Mouse (Mus musculus): ENCODE results near the gene Spata13. TPM values are rescaled to one million over a fixed set of nuclear protein-coding genes. Genes with fewer than 3 reads are reported as not detected.
A peak's percentile ranks its signal among the peaks of the same experiment; 100 is the strongest.

Gene Spata13
- total RNA-seq, 1 experiment from 2014 or later: 137 TPM

DNA sequence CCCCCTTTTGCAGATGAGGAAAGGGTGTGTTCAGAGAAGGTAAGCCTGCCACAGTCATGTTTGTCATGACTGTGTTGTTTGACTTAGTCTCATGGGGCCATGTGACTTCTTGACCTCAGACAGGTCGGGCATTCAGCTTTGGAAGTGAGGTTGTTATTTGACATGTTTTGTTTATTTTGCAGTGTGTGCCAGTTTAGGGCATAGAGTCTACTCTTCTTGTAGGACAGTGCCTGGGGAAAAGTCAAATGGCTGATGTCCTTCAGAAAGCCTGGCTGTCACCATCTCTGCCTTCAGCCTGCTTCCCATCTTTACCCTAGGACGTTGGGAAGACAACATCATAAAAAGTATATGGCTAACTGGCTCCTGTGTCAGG lies 2.8 kb downstream of the Spata13 start:
- no peak for ATAC-seq (ENCODE audit: extremely low read depth, insufficient number of reproducible peaks, low FRiP score, poor library complexity, severe bottlenecking)

DNA sequence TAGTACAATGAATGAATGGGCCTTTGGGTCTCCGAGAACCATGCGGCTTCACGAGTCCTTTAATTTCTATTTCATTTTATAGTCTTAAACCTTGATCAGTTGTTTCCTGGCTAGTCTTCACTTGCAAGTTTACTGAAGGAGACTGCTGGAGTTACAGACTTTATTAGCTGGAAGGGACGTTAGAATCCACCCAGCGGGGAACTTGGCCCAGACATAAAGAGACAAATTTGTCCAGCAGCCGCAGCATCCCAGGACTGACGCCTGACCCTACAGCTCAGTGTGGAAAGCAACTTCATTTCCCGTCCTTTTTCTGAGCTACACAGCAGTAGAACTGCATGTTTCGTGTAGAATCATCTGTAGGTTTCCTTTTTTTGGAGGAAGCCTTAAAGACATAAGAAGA lies 3.2 kb downstream of the Spata13 start:
- ATAC-seq (ENCODE audit: extremely low read depth, insufficient number of reproducible peaks, low FRiP score, poor library complexity, severe bottlenecking): no peak

DNA sequence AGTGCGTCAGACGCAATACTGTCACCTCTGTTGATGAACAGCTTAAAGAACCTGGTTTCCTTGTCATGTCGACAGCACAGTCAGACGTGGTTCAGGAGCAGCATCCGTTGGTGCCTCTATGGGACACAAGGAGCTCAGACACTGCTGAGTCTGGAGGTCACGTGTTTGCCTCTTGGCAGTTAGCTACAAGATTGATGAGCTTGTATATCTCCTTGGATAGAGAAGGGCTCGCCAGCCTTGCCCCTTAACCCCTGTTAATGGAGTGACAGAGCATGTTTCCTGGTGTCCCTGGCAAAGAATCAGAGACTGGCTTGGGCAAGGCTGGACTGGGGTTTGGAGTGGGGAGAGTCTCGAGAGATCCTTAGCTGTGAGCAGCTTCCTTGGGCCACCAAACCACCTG lies 4.4 kb downstream of the Spata13 start:
- ATAC-seq (ENCODE audit: extremely low read depth, insufficient number of reproducible peaks, low FRiP score, poor library complexity, severe bottlenecking): no peak

DNA sequence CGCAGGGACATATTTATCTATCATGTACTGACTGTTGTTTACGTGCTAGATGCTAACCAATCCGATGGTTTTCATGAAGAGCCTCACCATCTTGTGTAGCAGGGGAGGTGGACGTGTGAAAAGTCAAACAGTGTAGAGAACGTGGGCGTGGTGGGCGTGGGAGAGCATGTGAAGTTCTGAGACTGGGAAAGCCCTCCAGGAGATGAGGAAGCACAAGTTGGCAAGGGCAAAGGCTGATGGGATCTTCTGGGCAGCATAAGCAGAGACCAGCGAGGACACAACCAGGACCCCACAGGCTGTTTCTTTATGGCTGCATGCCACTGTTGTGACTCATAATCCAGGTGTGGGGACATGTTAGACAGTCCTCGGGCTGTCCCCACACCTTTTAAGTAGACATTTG lies 5.4 kb downstream of the Spata13 start:
- ATAC-seq (ENCODE audit: extremely low read depth, insufficient number of reproducible peaks, low FRiP score, poor library complexity, severe bottlenecking): no peak

DNA sequence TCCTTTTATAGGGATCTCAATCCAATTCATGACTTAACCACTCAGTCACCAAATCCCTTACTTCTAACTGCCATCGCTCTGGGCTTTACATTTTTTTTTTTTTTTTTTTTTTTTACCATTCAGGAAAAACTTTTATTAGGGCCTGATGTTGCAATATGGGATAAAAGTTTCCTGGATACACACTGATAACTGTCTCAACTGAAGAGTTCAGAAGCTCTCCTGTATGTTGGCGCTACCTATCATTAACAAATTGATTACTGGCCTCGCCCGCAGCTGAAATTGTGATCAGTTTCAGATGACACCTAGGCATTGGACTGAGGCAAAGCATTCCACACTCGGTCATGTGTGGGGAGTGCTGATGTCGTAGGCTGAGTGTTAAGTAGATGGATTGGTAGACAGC lies 7.3 kb downstream of the Spata13 start:
- ATAC-seq (ENCODE audit: extremely low read depth, insufficient number of reproducible peaks, low FRiP score, poor library complexity, severe bottlenecking): no peak

DNA sequence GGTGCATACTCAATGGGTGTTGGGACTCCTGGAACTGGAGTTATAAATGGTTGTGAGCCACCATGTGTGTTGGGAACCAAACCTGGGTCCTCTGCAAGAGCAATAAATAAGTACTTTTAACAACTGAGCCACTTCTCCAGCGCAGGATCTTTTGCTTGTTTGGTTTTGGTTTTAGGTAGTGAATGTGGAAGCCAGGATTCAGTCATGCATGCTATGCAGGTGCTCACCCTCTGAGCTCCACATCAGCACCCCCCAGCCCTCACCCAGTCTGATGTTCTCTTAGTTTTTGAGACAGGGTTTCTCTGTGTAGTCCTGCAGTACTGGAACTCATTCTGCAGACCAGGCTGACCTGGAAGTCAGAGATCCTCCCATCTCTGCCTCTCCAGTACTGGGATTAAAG lies 8.3 kb downstream of the Spata13 start:
- peak; percentile 49; the same call in 1 of the 2 replicates for ATAC-seq (ENCODE audit: extremely low read depth, insufficient number of reproducible peaks, low FRiP score, poor library complexity, severe bottlenecking)

DNA sequence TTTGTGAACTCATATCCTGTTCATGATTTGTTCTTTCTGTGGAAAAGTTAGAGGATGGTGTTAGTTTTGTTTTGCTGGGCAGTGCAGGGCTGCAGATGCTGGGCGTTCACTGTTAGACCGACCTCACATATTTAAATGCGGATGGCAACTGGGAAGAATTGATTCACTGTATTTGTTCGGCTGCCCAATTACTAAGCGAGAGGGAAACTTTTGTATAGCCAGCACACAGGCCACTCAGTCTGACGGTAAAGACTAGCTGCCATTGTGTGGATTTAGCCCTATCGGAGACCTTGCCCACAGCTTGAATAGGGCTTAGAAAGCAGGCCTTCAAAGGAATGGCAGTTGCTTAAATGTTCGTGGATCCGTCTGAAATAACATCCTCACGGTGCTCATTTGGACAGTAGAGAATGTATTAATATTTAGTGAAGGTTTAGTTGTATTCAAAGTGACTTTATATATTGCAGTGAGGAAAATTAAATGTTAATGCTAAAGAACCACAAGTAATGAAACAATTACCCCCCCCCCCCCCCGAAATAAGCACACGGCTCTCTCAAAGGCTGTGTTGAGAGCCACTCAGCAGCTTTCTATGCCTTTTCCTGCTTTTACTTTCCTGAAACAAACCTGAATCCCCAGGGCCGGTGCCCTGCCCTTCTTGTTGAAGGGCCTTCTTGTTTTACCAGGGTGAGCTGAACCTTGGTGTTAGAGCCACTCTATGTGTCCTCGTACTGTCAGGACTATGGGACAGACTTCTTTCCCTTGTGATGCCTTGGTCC lies 9.5 kb downstream of the Spata13 start:
- no peak for ATAC-seq (ENCODE audit: extremely low read depth, insufficient number of reproducible peaks, low FRiP score, poor library complexity, severe bottlenecking)

DNA sequence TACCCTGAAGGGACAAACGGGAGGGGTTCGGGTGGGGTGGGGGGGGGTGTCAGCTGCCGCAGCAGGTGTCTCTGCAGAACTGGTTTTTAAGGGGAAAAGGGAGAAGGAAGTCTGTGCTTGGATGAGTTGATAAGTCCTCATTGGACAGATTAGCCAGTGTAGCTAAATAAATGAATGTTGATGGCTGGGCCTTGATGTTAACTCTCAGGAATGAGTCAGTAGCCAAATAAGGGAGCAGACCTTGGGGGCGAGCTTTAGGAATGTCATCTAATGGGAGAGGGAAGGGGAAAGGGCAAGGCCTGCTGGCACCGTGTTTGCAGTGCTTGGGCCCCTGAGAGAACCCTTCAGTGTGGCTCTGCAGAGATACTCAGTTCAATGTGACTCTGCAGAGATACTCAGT lies 12.6 kb downstream of the Spata13 start:
- no peak for ATAC-seq (ENCODE audit: extremely low read depth, insufficient number of reproducible peaks, low FRiP score, poor library complexity, severe bottlenecking)

DNA sequence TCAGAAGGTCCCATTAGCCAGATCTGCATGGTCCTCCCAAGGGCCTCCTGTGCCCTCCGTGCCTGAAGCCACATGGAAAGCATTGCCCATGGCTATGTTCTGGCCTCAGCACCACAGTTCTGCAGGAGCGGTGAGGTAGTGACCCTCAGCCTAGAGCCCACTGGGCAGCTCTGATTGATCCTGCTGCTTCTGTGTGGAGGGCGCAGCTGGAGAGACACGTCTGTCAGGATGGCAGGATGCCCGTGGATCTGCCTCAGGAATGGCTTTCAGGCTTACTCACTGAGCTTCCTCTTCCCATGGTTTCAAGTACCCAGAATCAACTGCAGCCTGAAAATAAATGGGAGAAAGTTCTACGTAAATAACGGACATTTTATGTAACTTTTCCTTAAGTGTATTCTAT lies 14.1 kb downstream of the Spata13 start:
- ATAC-seq (ENCODE audit: extremely low read depth, insufficient number of reproducible peaks, low FRiP score, poor library complexity, severe bottlenecking): no peak

DNA sequence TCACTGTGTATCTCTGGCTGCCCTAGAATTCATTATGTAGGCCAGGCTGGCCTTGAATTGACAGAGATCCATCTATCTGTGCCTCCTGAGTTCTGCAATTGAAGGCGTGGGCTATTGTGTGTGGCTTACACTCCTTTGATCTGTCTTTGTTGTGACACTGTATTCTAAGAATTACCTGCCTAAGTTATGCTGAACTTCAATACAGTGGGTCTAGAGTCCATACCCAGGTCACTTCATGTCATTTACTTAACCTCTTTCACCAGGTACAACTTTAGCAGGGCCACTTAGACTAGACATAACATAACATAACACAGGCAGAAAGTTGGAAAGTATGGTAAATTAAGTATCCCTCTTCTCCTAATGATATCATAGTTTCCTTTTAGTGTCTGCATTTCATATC lies 15.2 kb downstream of the Spata13 start:
- ATAC-seq (ENCODE audit: extremely low read depth, insufficient number of reproducible peaks, low FRiP score, poor library complexity, severe bottlenecking): no peak

DNA sequence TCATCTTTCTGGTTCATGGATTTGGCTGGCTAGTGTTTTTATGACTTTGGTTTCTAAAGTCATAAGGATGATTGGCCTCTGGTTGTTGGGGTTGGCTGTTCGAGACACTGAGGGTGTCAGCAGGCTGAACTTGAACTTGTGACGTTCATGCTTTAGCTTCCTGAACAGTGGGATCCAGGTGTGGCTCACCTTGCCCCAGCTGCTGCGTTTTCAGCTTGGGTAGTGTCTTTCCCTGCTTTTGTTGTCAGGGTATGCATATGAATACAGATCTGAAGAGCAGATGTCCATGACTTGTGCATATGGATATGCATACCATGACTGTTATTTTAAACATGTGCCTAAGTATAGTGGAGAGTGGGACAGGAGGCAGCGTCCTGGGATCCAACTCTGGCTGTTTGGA lies 19.4 kb downstream of the Spata13 start:
- no peak for ATAC-seq (ENCODE audit: extremely low read depth, insufficient number of reproducible peaks, low FRiP score, poor library complexity, severe bottlenecking)

DNA sequence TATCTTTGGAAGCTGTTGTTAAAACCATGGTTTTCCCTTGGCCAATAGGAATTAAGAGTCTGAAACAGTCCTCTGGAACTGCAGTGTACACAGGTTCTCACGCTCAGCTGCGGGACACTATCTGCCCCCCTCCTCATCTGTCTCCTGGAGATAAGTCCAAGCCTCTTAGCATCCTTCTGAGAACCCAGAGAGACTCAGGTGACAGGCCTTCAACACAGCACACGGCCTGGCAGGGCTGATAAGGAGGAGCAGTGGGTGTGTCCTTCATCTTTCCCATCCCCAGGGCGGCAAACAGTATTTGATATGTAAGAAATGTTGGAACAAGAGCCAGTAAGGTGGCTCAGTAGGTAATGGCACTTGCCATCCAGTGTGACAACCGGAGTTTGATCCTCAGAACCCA lies 20.2 kb downstream of the Spata13 start:
- no peak for ATAC-seq (ENCODE audit: extremely low read depth, insufficient number of reproducible peaks, low FRiP score, poor library complexity, severe bottlenecking)

DNA sequence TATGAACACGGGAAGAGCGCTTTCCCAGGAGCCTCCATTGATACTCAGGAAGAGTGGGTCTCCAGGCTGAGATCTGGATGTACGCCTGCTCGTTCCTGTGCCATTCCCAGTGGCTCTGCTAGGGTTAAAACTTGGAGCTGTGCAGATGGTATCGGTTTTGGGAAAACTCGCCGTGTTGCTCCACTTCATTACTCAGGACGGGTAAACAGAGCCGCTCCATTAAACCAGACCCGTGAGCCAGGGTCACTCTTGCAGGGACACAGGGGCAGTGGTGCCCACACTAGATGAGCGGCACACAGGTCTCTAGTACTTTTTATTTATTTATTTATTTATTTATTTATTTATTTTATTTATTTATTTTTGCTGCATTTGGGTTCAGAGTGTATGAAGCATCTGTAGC lies 20.9 kb downstream of the Spata13 start:
- ATAC-seq (ENCODE audit: extremely low read depth, insufficient number of reproducible peaks, low FRiP score, poor library complexity, severe bottlenecking): no peak

DNA sequence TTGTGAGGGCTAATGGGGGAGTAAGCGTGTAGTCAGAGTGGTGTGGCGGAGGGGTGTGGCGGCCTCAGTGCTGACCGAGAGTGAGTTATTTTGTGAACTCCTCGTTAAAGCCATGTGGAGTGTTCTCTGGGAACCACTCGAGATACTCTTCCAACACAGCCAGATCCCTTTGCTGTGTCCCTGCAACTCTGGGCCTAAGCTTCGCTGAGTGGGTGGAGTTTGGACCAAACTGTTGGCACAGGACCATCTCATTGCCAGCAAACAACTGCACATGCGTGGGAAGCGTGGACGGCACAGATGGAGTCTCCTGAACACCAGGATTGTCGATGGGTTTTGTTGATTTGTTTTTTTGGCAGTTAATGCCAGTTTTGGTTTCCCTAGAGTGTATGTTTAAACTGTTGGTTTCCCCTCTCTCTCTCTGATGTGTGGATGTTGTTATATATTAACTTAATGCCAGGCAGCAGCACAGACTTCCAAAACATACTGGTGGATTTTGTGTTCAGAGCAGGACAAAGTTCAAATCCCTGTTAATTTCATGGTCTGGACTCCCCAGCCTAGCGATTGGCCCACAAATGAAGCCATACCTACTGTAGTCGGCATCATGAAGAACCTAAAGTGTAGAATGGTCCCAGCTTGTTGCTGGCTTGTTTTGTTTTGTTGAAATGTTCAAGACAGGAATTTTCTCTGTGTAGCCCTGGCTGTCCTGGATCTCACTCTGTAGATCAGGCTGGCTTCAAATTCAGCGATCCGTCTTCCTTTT lies 22.3 kb downstream of the Spata13 start:
- no peak for ATAC-seq (ENCODE audit: extremely low read depth, insufficient number of reproducible peaks, low FRiP score, poor library complexity, severe bottlenecking)

DNA sequence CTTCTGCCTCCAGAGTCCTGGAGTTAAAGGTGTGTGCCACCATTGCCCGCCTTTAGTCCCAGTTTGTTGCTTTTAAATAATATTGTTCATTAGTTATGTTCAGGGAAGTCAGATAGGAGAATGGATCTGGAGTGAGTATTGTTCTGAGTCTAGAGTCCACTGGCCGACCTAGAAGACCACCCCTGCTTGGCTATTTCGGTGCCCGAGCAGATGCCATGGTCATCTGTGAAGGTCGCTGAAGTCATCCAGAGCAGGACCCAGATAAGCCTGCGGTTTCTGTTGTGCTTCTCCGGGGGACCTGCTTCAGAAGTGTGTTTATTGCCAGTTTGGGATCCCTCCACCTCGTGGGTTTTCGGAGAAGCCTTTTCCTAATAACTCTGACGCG lies 22.9 kb downstream of the Spata13 start:
- ATAC-seq (ENCODE audit: extremely low read depth, insufficient number of reproducible peaks, low FRiP score, poor library complexity, severe bottlenecking): no peak

DNA sequence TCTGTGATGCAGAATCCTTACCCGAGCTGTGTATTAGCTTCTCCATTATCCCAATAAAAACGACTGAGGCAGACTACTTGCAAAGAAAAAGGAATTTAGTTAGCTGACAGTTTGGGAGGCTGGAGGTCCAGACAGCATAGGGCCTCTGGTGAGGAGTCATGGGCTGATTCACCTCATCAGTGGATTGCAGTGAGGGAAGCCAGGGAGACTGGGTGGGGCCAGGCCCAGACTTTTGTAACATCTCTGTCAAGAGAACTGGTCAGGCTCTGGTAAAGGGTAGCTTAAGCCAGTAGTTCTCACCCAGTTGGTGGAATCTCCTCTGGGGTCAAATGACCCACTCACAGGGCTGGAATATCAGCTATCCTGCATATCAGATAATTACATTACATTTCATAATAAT lies 24.1 kb downstream of the Spata13 start:
- no peak for ATAC-seq (ENCODE audit: extremely low read depth, insufficient number of reproducible peaks, low FRiP score, poor library complexity, severe bottlenecking)

DNA sequence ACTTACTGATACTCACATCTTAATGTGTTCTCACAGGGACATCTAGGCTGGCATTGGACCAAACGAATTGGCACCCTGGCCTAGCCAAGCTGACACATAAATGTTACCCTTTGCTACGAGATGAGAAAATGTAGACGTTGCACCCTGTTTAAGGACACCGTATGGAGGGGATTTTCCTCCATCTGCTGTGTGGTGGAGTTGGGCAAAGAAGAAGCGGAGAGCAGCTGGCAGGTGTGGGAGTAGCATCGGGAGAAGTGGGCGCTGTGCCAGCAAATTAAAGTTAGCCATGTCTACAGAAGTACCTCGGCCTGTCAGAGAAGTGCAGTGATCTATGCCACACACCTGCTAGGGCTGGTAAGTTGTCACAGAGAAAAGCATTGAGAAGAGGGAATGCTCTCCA lies 25.7 kb downstream of the Spata13 start:
- no peak for ATAC-seq (ENCODE audit: extremely low read depth, insufficient number of reproducible peaks, low FRiP score, poor library complexity, severe bottlenecking)

DNA sequence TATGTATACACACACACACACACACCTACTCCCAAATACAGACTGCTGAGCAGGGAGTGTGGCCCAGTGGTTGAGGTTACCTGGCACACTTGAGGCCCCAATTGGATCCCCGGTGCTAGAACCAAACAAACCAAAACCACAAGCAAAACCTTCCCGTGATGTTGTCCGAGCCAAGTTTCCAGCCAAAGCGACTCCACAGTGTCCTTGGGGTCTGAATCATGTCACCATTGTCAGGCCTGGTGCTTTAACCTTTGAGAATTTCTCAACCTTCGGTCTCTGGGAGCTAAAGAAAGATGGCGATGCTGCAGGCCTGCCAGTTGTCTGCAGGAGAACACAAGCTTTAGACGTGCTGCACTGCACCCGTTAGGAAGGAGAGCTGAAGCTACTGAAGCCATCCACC lies 26.8 kb downstream of the Spata13 start:
- ATAC-seq (ENCODE audit: extremely low read depth, insufficient number of reproducible peaks, low FRiP score, poor library complexity, severe bottlenecking): no peak

DNA sequence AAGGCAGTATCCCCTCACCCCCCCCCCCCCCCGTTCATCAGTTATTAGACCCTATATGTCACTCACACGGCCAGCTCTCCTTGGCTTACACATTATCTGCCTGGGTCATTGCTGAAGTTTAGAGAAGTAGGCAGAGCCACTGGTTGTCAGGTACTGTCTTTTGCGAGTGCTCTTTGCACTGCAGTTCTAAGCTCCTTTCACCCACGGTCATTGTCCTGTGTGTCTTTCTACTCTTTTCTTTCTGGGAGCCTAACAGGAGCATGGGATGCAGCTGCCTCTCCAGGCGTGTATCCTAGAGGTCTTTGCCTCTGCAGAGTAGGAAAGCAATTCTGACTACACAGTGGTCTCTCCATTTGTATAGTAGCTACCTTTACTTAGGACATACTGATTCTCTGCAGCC lies 27.5 kb downstream of the Spata13 start:
- no peak for ATAC-seq (ENCODE audit: extremely low read depth, insufficient number of reproducible peaks, low FRiP score, poor library complexity, severe bottlenecking)

DNA sequence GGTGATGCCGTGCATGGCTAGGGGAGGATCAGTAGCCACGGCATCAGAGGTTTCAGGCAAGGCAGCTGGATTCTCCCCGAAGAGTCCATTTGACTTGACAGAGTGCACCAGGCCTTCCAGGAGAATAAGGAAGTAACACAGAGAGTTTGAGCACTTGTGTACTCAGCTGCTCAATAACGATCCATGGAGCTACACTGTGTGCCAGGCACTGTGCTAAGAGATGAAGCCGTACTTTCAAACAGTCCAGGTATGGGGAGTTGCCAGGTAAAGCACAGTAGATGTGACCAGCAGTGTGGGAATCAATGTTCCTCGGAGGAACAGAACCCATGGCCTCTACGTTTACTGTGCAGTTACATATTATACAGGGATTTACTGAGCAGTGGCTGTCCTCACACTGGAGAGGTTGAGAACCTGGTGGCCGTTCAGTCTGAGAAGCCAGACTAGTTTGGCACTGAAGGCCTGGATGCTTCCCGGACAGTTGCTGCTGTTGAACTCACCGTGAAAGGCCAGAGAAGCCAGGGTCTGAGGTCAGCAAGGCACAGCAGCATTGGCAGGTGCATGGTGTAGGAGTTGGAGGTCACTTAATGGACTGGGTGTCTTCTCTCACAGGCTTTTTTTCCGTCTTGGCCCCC lies 29.6 kb downstream of the Spata13 start:
- ATAC-seq (ENCODE audit: extremely low read depth, insufficient number of reproducible peaks, low FRiP score, poor library complexity, severe bottlenecking): no peak

Measured in neutrophil, adult 5-6 weeks (primary cell).